Mouse (Mus musculus) stomach, postnatal 0 days (tissue): ENCODE data around the gene Ptbp3. TPM values are rescaled to one million over a fixed set of nuclear protein-coding genes. Genes with fewer than 3 reads are reported as not detected.

Source experiments
- ATAC-seq: fragments of 200-750 bp; cut with Nextera tagmentation; 2 replicates; pipeline ENCODE4 v1.8.0; 2017; ENCODE audit not compliant: low FRiP score, low TSS enrichment
- DNase-seq: peaks from one replicate; pipeline ENCODE4 v3.0.0-alpha.2; 2016; ENCODE audit warnings: low spot score
- H3K27ac ChIP-seq: fragments of 300-500 bp; sonication (generic); replicated peaks from 2 replicates; pipeline ENCODE4 v1.5.1; 2014; ENCODE audit warnings: mild to moderate bottlenecking, control low read depth
- H3K27me3 ChIP-seq: fragments of 300-500 bp; sonication (generic); 2 replicates; pipeline ENCODE4 v1.6.1; 2014; ENCODE audit warnings: low read length; ENCODE audit not compliant: control insufficient read depth, insufficient read depth
- H3K36me3 ChIP-seq: fragments of 300-500 bp; sonication (generic); 2 replicates; pipeline ENCODE4 v1.6.1; 2014; ENCODE audit warnings: low read length, mixed read lengths; ENCODE audit not compliant: control insufficient read depth, insufficient read depth
- H3K4me1 ChIP-seq: fragments of 300-500 bp; sonication (generic); replicated peaks from 2 replicates; pipeline ENCODE4 v1.6.1; 2014; ENCODE audit warnings: antibody characterized with exemption; ENCODE audit not compliant: control insufficient read depth, insufficient read depth
- H3K4me2 ChIP-seq: fragments of 300-500 bp; sonication (generic); replicated peaks from 2 replicates; pipeline ENCODE4 v1.6.1; 2014; ENCODE audit warnings: low read depth, mild to moderate bottlenecking, control low read depth, moderate library complexity
- H3K4me3 ChIP-seq: fragments of 300-500 bp; sonication (generic); 2 replicates; pipeline ENCODE4 v1.5.1; 2014; ENCODE audit warnings: low read depth, low read length, control low read depth
- H3K9ac ChIP-seq: fragments of 300-500 bp; sonication (generic); 2 replicates; pipeline ENCODE4 v1.6.1; 2014; ENCODE audit warnings: mild to moderate bottlenecking, low read length, control low read depth, mixed read lengths
- H3K9me3 ChIP-seq: fragments of 300-500 bp; sonication (generic); 2 replicates; pipeline ENCODE4 v1.6.1; 2016; ENCODE audit warnings: low read length; ENCODE audit not compliant: control insufficient read depth
- CTCF ChIP-seq: IDR thresholded peaks from 2 replicates; pipeline ENCODE4 v1.5.1; 2016; ENCODE audit warnings: antibody characterized with exemption, low read depth, mild to moderate bottlenecking, moderate library complexity
- EP300 ChIP-seq: optimal IDR thresholded peaks from 2 replicates; pipeline ENCODE3; 2016; ENCODE audit warnings: antibody characterized with exemption
- whole genome bisulfite sequencing: fragments of 180-500 bp; shearing (Covaris S2); extraction: QIAGEN DNeasy Blood & Tissue Kit; methylation state at CpG from one replicate; pipeline ENCODE4 v1.1.7; 2014; 5-methylcytosine and 5-hydroxymethylcytosine counted together
- polyA plus RNA-seq: library from polyadenylated mRNA; unstranded; fragments of >200 nt; fragmentation: Nextera tagmentation; extraction: Ambion mirVana; gene quantifications from 2 replicates; pipeline ENCODE4 v1.2.1, GENCODE M21; 2015

Ptbp3 gene
- polyA plus RNA-seq, 1 experiment from 2014 or later, result 34.8 TPM

- DNase-seq (no peak), ATAC-seq (no peak)
- no peaks in the 10 kb centered on the region for H3K9me3 ChIP-seq
- no peaks in the 10 kb centered on the region for H3K27me3 ChIP-seq
- no peaks in the 10 kb centered on the region for H3K4me1 ChIP-seq
- H3K4me3 ChIP-seq, result no peak overlapping the region
- H3K4me2 ChIP-seq, result no peak overlapping the region
- H3K9ac ChIP-seq, result no peak overlapping the region
- no peak overlapping the region for H3K27ac ChIP-seq
- no peak for TF ChIP-seq CTCF
- TF ChIP-seq EP300, result no peak
- no peaks in the 10 kb centered on the region for H3K36me3 ChIP-seq
These were observed 13.5 kb downstream of the Ptbp3 start for GRCm38 (mm10) chr4:59535624-59536023.

- Histone ChIP-seq H3K36me3 (no peaks in the 10 kb centered on the region), H3K9ac (no peak overlapping the region), H3K4me1 (no peaks in the 10 kb centered on the region), H3K9me3 (no peaks in the 10 kb centered on the region), H3K4me2 (no peak overlapping the region), H3K4me3 (no peak overlapping the region), H3K27me3 (no peaks in the 10 kb centered on the region), H3K27ac (no peak overlapping the region)
- no peak for DNase-seq
- TF ChIP-seq EP300 (no peak), CTCF (no peak)
- no peak for ATAC-seq
- 47% methylated on average over 2 of the region's 2 CpGs for WGBS
These were observed 15.9 kb downstream of the Ptbp3 start for GRCm38 (mm10) chr4:59533268-59533667.

DNA sequence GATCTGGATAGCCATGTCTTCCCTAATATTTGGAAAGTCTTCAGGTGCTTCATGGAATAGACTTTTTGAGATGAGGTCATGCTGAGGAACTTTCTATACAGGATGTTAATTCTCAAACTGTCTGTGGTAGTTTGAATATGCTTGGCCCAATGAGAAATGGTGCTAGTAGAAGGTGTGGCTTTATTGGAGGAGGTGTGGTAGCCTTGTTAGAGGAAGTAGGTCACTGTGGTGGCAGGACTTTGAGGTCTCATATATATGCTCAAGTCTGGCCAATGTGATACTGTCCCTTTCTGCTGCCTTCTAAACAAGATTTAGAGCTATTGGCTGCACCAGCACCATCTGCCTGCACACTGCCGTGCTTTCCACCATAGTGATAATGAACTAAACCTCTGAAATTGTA, 18.0 kb downstream of the Ptbp3 start:
- TF ChIP-seq EP300 (no peak), CTCF (no peak)
- Histone ChIP-seq H3K36me3 (no peaks in the 10 kb centered on the region), H3K4me1 (no peaks in the 10 kb centered on the region), H3K9ac (no peak overlapping the region), H3K9me3 (no peaks in the 10 kb centered on the region), H3K4me3 (no peak overlapping the region), H3K27me3 (no peaks in the 10 kb centered on the region), H3K4me2 (no peak overlapping the region), H3K27ac (no peak overlapping the region)
- ATAC-seq (no peak), DNase-seq (no peak)
- WGBS, result 93% methylated on average over 1 of the region's 1 CpGs

- Histone ChIP-seq H3K9me3 (no peaks in the 10 kb centered on the region), H3K4me1 (no peaks in the 10 kb centered on the region), H3K27me3 (no peaks in the 10 kb centered on the region), H3K4me2 (no peak overlapping the region), H3K36me3 (no peaks in the 10 kb centered on the region), H3K4me3 (no peak overlapping the region), H3K9ac (no peak overlapping the region), H3K27ac (no peak overlapping the region)
- DNase-seq, result no peak
- WGBS, result 84% methylated on average over 3 of the region's 3 CpGs
- no peak for ATAC-seq
- TF ChIP-seq EP300, result no peak
- no peak for TF ChIP-seq CTCF
These were observed 21.7 kb downstream of the Ptbp3 start for GRCm38 (mm10) chr4:59527470-59527869.

DNA sequence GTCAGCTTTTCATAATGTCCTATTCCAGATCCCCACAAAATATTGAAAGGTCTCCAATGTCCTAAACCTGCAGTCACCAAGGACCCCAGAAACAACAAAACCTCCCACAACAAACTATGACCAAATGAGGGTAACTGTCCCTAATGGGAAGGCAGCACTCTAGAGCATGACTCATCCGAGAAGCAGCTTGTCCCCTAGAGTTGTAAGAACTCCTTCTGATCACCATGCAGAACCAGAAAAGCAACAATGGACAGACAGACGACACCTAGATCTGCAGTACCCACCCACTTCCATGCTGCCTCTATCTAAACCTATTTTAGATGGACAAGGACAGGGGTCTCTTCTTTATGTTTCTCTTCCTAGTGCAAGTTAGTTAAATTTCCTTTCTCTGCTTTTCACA, 22.4 kb downstream of the Ptbp3 start:
- Histone ChIP-seq H3K36me3 (no peaks in the 10 kb centered on the region), H3K27ac (no peak overlapping the region), H3K4me3 (no peak overlapping the region), H3K9me3 (no peaks in the 10 kb centered on the region), H3K27me3 (no peaks in the 10 kb centered on the region), H3K9ac (no peak overlapping the region), H3K4me2 (no peak overlapping the region), H3K4me1 (no peaks in the 10 kb centered on the region)
- ATAC-seq, result no peak
- DNase-seq, result no peak
- TF ChIP-seq CTCF, result no peak
- 57% methylated on average over 2 of the region's 2 CpGs for WGBS

- H3K4me3 ChIP-seq, result no peak overlapping the region
- no peaks in the 10 kb centered on the region for H3K36me3 ChIP-seq
- no peak overlapping the region for H3K4me2 ChIP-seq
- TF ChIP-seq CTCF, result no peak
- TF ChIP-seq EP300, result no peak
- no peaks in the 10 kb centered on the region for H3K9me3 ChIP-seq
- no peak overlapping the region for H3K27ac ChIP-seq
- WGBS, result 46% methylated on average over 3 of the region's 3 CpGs
- no peaks in the 10 kb centered on the region for H3K27me3 ChIP-seq
- no peak overlapping the region for H3K9ac ChIP-seq
- DNase-seq (no peak), ATAC-seq (no peak)
- no peaks in the 10 kb centered on the region for H3K4me1 ChIP-seq
These were observed 24.3 kb downstream of the Ptbp3 start for GRCm38 (mm10) chr4:59524875-59525274.

DNA sequence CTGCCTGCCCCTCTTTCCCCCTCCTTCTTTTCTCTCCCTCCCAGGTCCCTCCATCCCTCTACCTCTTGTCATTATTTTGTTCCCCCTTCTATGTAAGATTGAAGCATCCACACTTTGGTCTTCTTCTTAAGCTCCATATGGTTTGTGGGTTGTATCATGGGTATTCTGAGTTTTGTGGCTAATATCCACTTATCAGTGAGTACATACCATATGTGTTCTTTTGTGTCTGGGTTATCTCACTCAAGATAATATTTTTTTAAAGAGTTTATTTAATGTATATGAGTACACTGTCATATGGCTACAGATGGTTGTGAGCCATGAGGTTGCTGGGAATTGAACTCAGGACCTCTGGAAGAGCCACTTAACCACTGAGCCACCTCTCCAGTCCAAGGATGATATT, 38.8 kb downstream of the Ptbp3 start:
- Histone ChIP-seq H3K4me3 (no peak overlapping the region), H3K36me3 (peaks cover 4% of the 10 kb centered on the region; the same call in 1 of the 2 replicates), H3K9me3 (no peaks in the 10 kb centered on the region), H3K27ac (no peak overlapping the region), H3K4me1 (no peaks in the 10 kb centered on the region), H3K27me3 (no peaks in the 10 kb centered on the region), H3K9ac (no peak overlapping the region), H3K4me2 (no peak overlapping the region)
- TF ChIP-seq CTCF, result no peak
- no peak for TF ChIP-seq EP300
- ATAC-seq (no peak), DNase-seq (no peak)
